Mouse (Mus musculus) inflammation-experienced regulatory T-cells, adult 6 months (primary cell): ENCODE data around the gene Usp31. TPM values are rescaled to one million over a fixed set of nuclear protein-coding genes. Genes with fewer than 3 reads are reported as not detected.

Experiments used
- ATAC-seq: one replicate; pipeline ENCODE4 v1.8.0; 2017
- polyA plus RNA-seq, 3 experiments: library from polyadenylated mRNA; unstranded; fragments of 100-300 nt; shearing (Covaris generic); gene quantifications; one replicate each; pipeline ENCODE4 v1.2.1; 2017

Gene Usp31
- 1 to 10 TPM; 1.3 to 2.8 (median 2.1) TPM for polyA plus RNA-seq

- peak; percentile 96 for ATAC-seq
Measured at GRCm38 (mm10) chr7:121707073-121707667, at the start of gene Usp31. Gene Usp31, minus strand, starts transcription at chr7:121707253.

GRCm38 (mm10) chr7:121754748-121755147 lies 47.7 kb upstream of the Usp31 start:
- ATAC-seq: no peak

- ATAC-seq: no peak
Measured at GRCm38 (mm10) chr7:121750244-121750643, 43.2 kb upstream of the Usp31 start.

- ATAC-seq: no peak
Measured at GRCm38 (mm10) chr7:121737511-121738415, 30.7 kb upstream of the Usp31 start.

- ATAC-seq: peak; percentile 95
Measured at GRCm38 (mm10) chr7:121734171-121734831, 27.2 kb upstream of the Usp31 start, which contains the start of gene Scnn1g. Gene Scnn1g, plus strand, starts transcription at chr7:121734479.

GRCm38 (mm10) chr7:121730225-121730624 lies 23.2 kb upstream of the Usp31 start:
- ATAC-seq: no peak

GRCm38 (mm10) chr7:121717031-121717430 lies 10.0 kb upstream of the Usp31 start:
- no peak for ATAC-seq

GRCm38 (mm10) chr7:121711171-121711570 lies 4.1 kb upstream of the Usp31 start:
- ATAC-seq: no peak

- ATAC-seq: peak; percentile 27
Measured at GRCm38 (mm10) chr7:121706411-121707072, 511 bp downstream of the Usp31 start.

- ATAC-seq: no peak
Measured at GRCm38 (mm10) chr7:121705051-121705450, 2.0 kb downstream of the Usp31 start.

- ATAC-seq: no peak
Measured at GRCm38 (mm10) chr7:121701983-121702382, 5.1 kb downstream of the Usp31 start.

- ATAC-seq: no peak
Measured at GRCm38 (mm10) chr7:121700480-121700879, 6.6 kb downstream of the Usp31 start.

- ATAC-seq: no peak
Measured at GRCm38 (mm10) chr7:121699218-121699617, 7.8 kb downstream of the Usp31 start.

- no peak for ATAC-seq
Measured at GRCm38 (mm10) chr7:121697574-121697973, 9.5 kb downstream of the Usp31 start.

- no peak for ATAC-seq
Measured at GRCm38 (mm10) chr7:121697170-121697569, 9.9 kb downstream of the Usp31 start.

- ATAC-seq: no peak
Measured at GRCm38 (mm10) chr7:121691803-121692202, 15.2 kb downstream of the Usp31 start.

GRCm38 (mm10) chr7:121689338-121689737 lies 17.7 kb downstream of the Usp31 start:
- peak; percentile 58 for ATAC-seq

- no peak for ATAC-seq
Measured at GRCm38 (mm10) chr7:121685140-121685984, 21.7 kb downstream of the Usp31 start.

GRCm38 (mm10) chr7:121681191-121681590 lies 25.9 kb downstream of the Usp31 start:
- no peak for ATAC-seq

- ATAC-seq: no peak
Measured at GRCm38 (mm10) chr7:121677105-121677753, 29.8 kb downstream of the Usp31 start.

GRCm38 (mm10) chr7:121660705-121661104 lies 46.3 kb downstream of the Usp31 start:
- ATAC-seq: no peak
